Mouse (Mus musculus) adrenal gland, postnatal 4 days (tissue): Measurements from ENCODE around the gene Dynlt1a. TPM values are rescaled to one million over a fixed set of nuclear protein-coding genes. Genes with fewer than 3 reads are reported as not detected.
"Not testable (repeated sequence)": the region's sequence is repeated elsewhere in the genome, so short reads cannot be mapped to it uniquely, and the experiment has no call there.

ENCODE experiments used
- DNase-seq, 2 experiments: peaks; one replicate each; pipeline ENCODE4 v3.0.0; 2021 to 2022; ENCODE audit warnings: low spot score in 2 of 2, mixed read lengths in 2 of 2
- total RNA-seq, 2 experiments: library from RNA; stranded (reverse); gene quantifications; 2 replicates each; pipeline ENCODE4 v1.2.3; 2021

Dynlt1a gene
- total RNA-seq, 2 experiments from 2014 or later, result 9.6 to 11.8 TPM

DNA sequence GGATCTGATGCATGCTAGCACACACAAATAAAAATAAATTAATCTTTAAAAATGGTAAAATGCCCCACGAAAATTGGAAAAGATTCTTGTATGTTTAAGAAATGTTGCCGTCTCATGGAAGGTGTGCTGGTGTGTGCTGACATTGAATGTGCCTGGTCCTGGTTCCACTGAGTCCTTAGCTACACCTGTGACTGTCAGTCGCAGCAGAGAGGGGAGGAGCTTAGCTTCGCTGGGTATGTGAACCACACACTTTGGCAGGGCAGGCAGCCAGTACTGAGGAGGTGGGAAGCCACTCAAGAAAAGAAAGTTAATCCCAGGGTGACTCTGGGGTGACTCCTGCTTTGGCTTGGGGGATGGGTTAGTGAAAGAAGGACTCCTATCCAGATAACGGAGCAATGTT lies 23.4 kb downstream of the Dynlt1a start:
- not testable (repeated sequence) for DNase-seq

DNA sequence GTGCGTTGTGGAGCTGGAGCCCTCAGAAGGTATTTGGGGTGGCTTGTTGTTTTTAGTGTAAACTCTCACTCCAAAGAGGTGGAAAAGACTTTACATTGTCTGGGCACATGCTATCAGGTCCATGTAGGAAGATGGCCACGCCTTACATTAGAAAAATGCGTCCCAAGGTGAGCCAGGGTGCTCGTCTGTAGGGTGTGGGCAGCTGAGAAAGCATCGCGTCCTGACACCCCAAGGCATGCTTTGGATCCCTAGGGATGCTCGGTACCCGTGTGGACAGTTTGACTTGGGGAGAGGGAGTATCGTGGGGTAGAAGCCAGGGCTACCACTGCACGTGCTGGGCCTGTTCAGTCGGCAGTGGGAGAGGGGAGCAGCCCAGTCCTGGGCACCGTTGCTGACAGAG lies 28.3 kb downstream of the Dynlt1a start:
- DNase-seq, result not testable (repeated sequence)

DNA sequence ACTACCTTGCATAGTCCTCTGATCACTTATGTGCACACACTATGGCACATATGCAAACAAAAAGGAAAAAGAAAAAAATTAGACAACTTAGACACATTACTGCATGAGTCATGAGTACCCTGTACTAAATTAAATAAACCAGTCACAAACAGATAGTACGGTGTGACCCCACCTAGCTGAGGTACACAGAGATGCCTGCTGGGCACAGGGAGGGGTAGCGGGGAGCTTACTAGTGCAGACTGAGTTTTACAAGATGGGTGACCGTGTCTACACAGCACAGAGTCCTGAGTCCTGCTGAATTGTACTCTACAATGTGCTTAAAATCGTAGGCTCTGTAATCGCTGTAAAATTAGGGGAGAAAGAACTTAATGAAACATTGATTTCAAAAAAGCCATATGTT lies 31.1 kb downstream of the Dynlt1a start:
- not testable (repeated sequence) for DNase-seq

DNA sequence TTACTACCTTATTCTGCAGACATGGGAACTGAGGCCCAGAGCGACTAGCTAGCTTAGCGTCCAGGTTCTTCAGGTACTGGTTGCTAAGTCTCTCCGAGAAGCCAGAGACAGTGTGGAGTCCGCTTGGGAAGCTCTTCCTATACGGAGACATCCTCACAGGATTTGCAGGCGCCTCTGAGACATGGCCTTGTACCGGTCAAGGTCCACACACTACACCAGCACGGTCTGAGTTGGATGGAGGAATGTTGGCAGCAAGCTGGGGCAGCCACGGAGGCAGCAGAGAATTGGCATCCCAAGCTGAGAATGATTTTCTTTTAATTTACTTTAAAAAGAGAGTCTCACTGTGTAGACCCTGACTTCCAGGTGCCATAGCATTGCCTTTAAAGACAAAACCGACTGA lies 34.2 kb downstream of the Dynlt1a start:
- not testable (repeated sequence) for DNase-seq

DNA sequence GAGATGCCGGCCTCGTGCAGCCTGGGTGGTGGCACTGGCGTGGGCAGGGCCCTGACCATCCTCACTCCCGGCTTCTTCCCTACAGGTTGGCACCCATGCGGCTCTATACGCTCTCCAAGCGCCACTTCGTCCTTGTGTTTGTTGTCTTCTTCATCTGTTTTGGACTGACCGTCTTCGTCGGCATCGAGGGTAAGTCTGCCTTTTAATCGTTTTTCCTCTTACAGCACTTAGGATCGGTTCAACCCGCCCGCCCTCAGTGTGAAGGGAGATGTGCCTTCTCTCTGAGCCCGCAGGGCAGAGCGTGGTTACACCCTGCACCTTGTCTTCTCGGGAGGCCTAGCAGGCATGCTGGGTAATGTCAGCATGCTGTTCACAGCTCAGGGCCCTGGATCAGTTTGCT lies 36.8 kb downstream of the Dynlt1a start:
- DNase-seq, result not testable (repeated sequence)

DNA sequence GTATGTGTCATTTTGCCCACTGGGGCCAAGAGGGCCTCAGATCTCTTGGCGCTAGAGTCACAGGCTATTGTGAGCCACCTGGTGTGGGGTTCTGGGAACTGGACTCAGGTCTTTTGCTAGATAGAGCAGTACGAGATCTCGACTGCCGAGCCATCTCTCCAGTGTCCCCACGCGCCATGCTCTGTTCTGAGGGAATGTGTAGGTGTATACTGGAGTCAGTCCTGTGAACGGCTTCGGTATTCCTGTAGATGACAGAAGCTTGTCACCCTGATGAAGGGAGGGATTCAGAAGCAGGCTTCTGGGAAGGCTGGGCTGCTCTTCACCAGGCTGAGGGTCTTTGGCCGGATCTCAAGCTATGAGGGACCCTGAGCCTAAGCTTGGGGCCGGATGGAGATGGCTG lies 37.5 kb downstream of the Dynlt1a start:
- not testable (repeated sequence) for DNase-seq

DNA sequence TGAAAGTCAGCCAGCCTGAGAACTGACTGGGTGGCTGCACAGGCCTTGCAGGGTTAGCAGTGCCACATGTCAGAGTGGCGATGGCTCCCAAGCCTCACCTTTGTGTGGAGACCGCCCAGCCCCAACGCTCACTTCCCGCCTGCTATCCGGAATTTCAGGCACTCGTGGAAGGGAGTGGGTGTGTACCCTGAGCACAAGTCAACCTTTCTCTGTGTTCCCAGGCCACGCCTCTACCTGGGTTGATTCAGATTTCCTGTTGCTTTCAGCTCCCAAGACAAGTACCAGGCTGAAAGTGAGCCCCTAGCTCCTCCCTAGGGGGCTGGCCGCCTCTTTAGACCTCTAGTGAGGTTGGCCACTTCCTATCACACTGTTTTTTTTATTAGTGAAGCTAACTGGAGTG lies 38.1 kb downstream of the Dynlt1a start:
- not testable (repeated sequence) for DNase-seq

DNA sequence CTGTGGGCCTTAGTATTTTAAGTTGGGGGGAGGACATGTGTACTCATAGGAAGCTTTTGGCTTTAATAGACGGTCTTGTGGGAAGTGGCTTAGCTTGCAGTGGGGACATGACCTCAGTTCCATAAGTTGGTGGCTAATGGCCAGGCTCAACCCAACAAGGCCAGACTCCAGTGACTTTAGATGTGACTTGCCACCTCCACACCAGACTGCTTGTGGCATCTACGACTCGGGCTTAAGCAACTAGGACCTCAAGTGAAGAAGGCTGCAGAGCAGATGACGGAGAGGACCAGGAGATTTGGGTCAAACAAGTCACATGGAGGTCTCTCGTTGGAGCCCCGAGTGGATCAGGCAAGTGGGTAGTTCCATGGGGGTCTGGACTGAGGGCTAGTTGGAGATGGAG lies 42.6 kb downstream of the Dynlt1a start:
- DNase-seq, result not testable (repeated sequence)

DNA sequence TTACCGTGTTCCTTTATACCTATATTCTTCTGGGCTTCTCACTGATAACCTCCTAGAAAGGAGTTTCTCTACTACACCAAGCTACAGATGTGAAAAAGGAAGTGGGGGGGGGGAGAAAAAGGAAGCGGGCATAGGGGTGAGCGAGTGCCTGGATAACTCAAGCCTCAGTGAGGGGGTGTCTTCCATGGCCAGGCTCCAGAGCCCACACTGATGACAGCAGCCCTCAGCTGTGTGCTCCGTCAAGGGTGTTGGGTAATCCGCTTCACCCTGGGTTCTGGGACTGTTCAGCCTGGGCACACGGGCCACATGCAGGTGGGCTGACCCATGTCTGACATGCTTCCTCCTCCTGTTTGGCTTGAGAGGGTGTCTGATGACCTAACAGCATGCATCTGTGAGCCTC lies 45.3 kb downstream of the Dynlt1a start:
- DNase-seq, result not testable (repeated sequence)

DNA sequence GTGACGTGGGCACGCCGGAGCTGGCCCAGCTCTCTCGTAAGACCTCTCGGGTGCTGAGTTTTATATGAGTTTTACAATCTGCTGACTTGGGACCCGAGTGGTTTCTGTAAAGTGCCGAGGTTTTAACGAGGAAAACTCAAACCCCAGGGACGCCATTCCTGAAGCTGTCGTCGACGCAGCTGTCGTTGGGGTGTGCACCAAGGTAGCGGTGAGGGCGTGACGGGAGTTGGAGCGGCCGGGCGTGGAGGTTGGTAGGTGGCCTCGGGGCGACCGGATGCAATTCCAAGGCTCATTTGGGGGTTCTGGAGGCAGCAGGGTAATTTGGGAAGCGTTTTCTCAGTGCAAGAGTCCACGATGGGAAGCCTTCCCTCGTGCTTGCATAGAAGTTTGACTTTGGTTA lies 46.5 kb downstream of the Dynlt1a start:
- DNase-seq, result not testable (repeated sequence)

DNA sequence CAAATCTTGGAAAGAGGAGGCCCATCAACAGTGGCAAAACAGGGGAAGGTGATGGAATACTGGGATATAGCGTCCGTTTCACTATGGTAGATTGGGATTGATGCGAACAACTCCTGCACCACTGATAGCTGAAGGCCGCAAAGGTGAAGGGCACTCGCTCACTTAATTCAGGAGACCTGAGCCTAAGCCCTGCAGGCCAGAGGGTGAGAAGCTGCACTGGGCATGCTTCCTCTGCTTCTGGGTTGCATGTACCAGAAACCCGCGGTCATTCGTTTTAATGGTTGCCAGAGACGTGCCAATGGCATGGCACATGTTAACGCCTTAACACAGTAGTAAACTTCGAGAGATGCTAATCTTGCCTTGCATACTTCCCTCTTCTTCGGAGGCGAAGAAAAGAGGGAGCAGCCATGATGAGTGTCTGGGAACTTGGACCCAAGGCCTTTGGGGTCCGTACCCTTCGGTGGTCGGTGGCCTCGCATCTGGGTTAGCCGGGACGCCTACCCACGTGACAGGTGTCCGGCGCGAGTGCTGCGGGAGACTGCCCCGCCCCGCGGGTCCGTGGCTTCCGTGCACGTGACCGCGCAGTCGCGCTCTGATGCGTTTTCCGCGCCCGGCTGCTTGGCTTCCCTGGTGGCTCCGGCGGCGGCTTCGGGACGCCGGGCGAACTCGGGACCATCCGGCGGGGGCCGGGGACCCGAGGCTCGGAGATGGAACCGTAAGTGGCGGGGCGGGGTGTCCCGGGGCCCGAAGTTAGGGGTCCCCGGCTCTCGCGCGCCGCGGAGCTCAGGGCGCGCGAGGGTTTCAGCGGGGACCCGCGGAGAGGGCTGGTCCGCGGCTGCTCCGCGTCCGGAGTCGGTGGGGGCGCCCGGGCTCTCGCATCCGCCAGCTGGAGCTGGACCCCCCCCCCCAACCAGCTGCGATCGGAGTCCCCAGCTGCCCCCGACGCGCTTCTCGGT lies 47.1 kb downstream of the Dynlt1a start:
- DNase-seq, result not testable (repeated sequence)

DNA sequence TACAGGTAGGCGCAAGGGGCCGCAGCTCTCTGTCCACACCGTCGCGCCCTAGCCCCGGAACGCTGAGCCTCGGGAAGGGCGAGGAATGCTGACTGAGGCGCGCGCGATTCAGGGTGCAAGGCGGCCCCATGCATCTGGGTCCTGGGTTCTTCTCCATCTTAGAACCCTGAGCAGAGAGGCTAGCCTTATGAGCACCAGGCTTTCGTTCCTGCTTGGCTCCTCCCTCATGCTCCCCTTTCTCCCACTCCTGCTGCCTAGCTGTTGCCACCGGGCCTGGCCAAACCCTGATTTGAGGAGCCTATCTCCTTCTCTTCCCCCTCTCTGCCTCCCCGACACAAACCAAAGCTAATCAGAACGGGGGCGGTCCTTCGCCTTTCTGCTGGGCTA lies 60.2 kb downstream of the Dynlt1a start:
- not testable (repeated sequence) for DNase-seq

DNA sequence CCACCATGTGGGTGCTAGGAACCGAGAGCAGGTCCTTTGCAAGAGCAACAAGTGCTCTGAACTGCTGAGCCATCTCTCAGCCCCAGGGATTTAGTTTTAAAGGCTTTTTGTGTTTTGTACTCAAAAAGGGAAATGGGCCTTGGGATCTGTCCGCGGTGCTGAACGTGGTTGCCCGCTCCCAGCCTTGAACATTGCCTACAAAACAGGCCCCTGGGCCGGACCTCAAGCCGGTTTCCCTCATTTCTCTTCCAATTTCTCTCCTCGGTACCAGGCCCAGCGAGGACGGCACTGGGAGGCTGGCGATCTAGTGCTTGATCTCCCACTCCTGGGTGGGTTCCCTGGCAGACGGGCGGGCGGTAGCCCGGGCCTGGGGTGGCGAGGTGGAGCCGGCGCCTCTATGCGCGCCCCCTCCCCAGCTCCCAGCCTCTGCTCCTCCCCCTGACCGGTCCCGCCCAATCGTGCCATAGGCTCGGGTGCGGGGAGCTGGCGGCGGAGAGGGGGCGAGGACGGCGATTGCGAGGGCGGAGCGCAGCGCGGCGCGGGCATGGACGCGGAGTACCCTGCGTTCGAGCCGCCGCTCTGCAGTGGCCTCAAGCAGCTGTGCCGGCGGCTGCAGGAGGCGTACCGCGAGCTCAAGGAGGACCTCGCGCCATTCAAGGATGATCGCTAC lies 60.8 kb downstream of the Dynlt1a start, which contains the start of gene Tmem181a:
Tmem181a (plus strand) TSS at position 461 of the 670 bp plus-strand sequence.
- not testable (repeated sequence) for DNase-seq

Other genes with a start within 250 kb of the Dynlt1a start
- 1 to 10 TPM; 7.7 to 8.7 TPM for gene Serac1, start 237.8 kb downstream of the Dynlt1a start, total RNA-seq
- gene Gtf2h5, start 237.7 kb downstream of the Dynlt1a start, total RNA-seq, result 10 to 100 TPM; 90.6 to 95.0 TPM
- gene Tulp4, start 211.1 kb downstream of the Dynlt1a start, total RNA-seq, result 100 to 1,000 TPM in 1 of 2 experiments, 10 to 100 TPM in 1; 99.4 to 101 TPM
- gene Tmem181a, start 60.6 kb downstream of the Dynlt1a start, total RNA-seq, result 10 to 100 TPM; 20.7 to 22.2 TPM
- gene Dynlt1b, start 112.6 kb upstream of the Dynlt1a start, total RNA-seq, result 100 to 1,000 TPM; 231 to 233 TPM